Mouse (Mus musculus) adrenal gland, adult 2 months (tissue): ENCODE results near the gene Gm10324. TPM values are rescaled to one million over a fixed set of nuclear protein-coding genes. Genes with fewer than 3 reads are reported as not detected.
"Not testable (repeated sequence)": the region's sequence is repeated elsewhere in the genome, so short reads cannot be mapped to it uniquely, and the experiment has no call there.

Source experiments
- DNase-seq: peaks from one replicate; pipeline ENCODE4 v3.0.0; 2021
- long read RNA-seq: library from polyadenylated mRNA; stranded (forward); transcript quantifications from one replicate; pipeline ENCODE4 v2.0.0, GENCODE M21; 2021
- polyA plus RNA-seq: library from polyadenylated mRNA; depleted of rRNA; stranded (reverse); fragments of >200 nt; gene quantifications from 2 replicates; pipeline ENCODE4 v1.2.3, GENCODE M21; 2012; rRNA removed
- total RNA-seq, 2 experiments: library from RNA; stranded (reverse); gene quantifications; 2 replicates each; pipeline ENCODE4 v1.2.3; 2021

Gm10324 gene
- total RNA-seq (not detected), polyA plus RNA-seq (not detected in 2 replicates)
- long read RNA-seq, result 0 reads

GRCm38 (mm10) chr13:66119247-66119646 lies at the start of gene Gm10324:
TSS of gene Gm10324 (plus strand) at chr13:66119547.
- DNase-seq, result not testable (repeated sequence)

Other genes with a start within 250 kb of the Gm10324 start
- not detected for gene Gm10772, start 108.0 kb downstream of the Gm10324 start, total RNA-seq
- not detected in 2 replicates for gene Gm10772, start 108.0 kb downstream of the Gm10324 start, polyA plus RNA-seq